Mouse (Mus musculus) olfactory bulb, adult 2 months (tissue): ENCODE results near the gene Pdp2. TPM values are rescaled to one million over a fixed set of nuclear protein-coding genes. Genes with fewer than 3 reads are reported as not detected.

Source experiments
- H3K27ac ChIP-seq: fragments of 200-500 bp; 2 replicates; pipeline ENCODE4 v1.5.1; 2012; ENCODE audit warnings: low read depth, low read length; ENCODE audit not compliant: insufficient read depth
- H3K4me1 ChIP-seq: fragments of 200-500 bp; 2 replicates; pipeline ENCODE4 v1.6.1; 2012; ENCODE audit warnings: low read length; ENCODE audit not compliant: control insufficient read depth, insufficient read depth
- H3K4me3 ChIP-seq: fragments of 200-500 bp; 2 replicates; pipeline ENCODE4 v1.5.1; 2012; ENCODE audit warnings: mild to moderate bottlenecking, low read depth, low read length, moderate library complexity; ENCODE audit not compliant: insufficient read depth
- CTCF ChIP-seq: fragments of 200-500 bp; IDR thresholded peaks from 2 replicates; pipeline ENCODE4 v1.5.1; 2012; ENCODE audit warnings: low read depth, mild to moderate bottlenecking, low read length, moderate library complexity; ENCODE audit not compliant: insufficient read depth
- POLR2A ChIP-seq: fragments of 200-500 bp; IDR thresholded peaks from 2 replicates; pipeline ENCODE4 v1.6.1; 2012; ENCODE audit warnings: mild to moderate bottlenecking, low read depth, low read length, moderate library complexity; ENCODE audit not compliant: insufficient read depth
- whole genome bisulfite sequencing: fragments of 180-500 bp; shearing (Covaris S2); methylation state at CpG from one replicate; pipeline ENCODE4 v1.1.7; 2018; 5-methylcytosine and 5-hydroxymethylcytosine counted together
- polyA plus RNA-seq: library from polyadenylated mRNA; stranded (reverse); fragments of >200 nt; gene quantifications from 2 replicates; pipeline ENCODE4 v1.2.4, GENCODE M21; 2012; ENCODE audit warnings: low replicate concordance; ENCODE audit not compliant: missing spikeins, insufficient read depth, insufficient read length

Pdp2 gene
- polyA plus RNA-seq, 1 experiment = not detected

DNA sequence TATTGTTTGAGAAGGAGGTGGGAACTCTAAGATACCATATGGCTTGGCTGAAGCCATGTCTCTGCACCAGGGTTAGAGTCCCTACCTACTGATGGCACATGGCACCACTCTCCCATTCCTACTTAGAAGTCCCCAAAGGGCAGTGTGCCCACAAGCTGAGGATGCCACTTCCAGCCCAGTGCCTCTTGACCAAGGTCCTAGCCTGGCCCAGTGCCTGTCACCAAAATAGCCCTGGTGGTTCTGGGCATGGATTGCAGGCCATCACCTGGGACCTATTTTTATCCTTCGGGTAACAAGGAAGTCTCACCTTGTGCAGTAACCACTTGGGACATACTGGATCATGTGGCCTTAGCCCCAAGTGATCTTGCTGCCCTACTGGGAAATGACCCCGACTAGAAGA is 16.7 kb downstream of the Pdp2 start:
- H3K4me1 ChIP-seq = peaks cover 3% of the 10 kb centered on the region; the same call in 1 of the 2 replicates
- H3K4me3 ChIP-seq = no peak overlapping the region
- 69% methylated on average over 2 of the region's 2 CpGs for WGBS
- H3K27ac ChIP-seq = no peak overlapping the region
- no peak for TF ChIP-seq POLR2A
- no peak for TF ChIP-seq CTCF

- TF ChIP-seq POLR2A (no peak), CTCF (no peak)
- 68% methylated on average over 8 of the region's 8 CpGs for WGBS
- peaks cover 3% of the 10 kb centered on the region; the same call in 1 of the 2 replicates for H3K4me1 ChIP-seq
- no peak overlapping the region for H3K4me3 ChIP-seq
- no peak overlapping the region for H3K27ac ChIP-seq
These were observed 18.0 kb downstream of the Pdp2 start for GRCm38 (mm10) chr8:104609222-104609621.

- TF ChIP-seq CTCF (no peak), POLR2A (no peak)
- WGBS = 84% methylated on average over 12 of the region's 12 CpGs
- Histone ChIP-seq H3K4me3 (no peak overlapping the region), H3K4me1 (peaks cover 3% of the 10 kb centered on the region; the same call in 1 of the 2 replicates), H3K27ac (no peak overlapping the region)
These were observed 19.0 kb downstream of the Pdp2 start for GRCm38 (mm10) chr8:104610185-104610766.

DNA sequence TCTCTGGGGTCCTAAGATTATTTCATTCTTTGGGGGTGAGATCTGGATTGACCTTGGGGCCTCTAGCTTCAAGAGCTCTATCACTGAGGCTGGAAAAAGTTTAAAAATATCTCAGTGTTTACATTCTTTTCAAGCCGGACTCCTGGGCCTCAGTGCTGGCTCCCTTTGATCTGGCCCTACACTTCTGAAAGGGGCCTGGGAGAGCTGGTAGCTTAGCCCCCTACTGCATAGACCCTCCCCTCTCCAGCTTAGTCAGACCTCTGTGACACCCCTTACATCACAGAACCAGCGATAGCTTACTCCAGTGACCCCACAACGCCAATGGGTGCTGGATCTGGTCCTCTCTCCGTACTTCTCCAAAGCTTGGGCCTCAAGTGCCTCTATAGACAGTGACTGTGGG is 20.4 kb downstream of the Pdp2 start:
- Histone ChIP-seq H3K4me3 (no peak overlapping the region), H3K4me1 (no peaks in the 10 kb centered on the region), H3K27ac (no peak overlapping the region)
- 77% methylated on average over 4 of the region's 4 CpGs for WGBS
- TF ChIP-seq POLR2A = no peak
- TF ChIP-seq CTCF = no peak

DNA sequence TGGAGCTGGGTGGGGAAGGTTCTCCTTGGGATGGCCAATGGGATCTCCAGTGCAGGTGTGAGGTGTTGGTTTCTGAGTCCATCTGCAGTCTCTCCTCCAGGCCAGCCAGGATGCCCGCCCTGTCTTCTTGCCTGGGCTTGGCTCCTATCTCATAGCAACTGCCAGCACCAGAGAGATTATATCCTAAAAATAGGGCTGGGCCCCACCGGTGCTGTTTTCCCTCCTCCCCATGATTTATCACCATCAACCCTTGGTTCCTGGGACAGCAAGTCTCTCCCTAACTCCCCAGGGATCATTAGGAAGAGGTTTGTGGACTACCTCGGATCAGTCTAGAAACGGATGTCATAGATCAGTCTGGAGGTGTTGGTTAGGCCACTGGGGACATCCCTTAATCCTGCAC is 21.9 kb downstream of the Pdp2 start:
- Histone ChIP-seq H3K4me3 (no peak overlapping the region), H3K4me1 (no peaks in the 10 kb centered on the region), H3K27ac (no peak overlapping the region)
- no peak for TF ChIP-seq CTCF
- TF ChIP-seq POLR2A = no peak
- WGBS = 79% methylated on average over 4 of the region's 4 CpGs

- H3K27ac ChIP-seq = no peak overlapping the region
- TF ChIP-seq CTCF = no peak
- TF ChIP-seq POLR2A = no peak
- WGBS = 84% methylated on average over 5 of the region's 5 CpGs
- H3K4me3 ChIP-seq = no peak overlapping the region
- H3K4me1 ChIP-seq = no peaks in the 10 kb centered on the region
These were observed 29.5 kb downstream of the Pdp2 start for GRCm38 (mm10) chr8:104620765-104621164.

DNA sequence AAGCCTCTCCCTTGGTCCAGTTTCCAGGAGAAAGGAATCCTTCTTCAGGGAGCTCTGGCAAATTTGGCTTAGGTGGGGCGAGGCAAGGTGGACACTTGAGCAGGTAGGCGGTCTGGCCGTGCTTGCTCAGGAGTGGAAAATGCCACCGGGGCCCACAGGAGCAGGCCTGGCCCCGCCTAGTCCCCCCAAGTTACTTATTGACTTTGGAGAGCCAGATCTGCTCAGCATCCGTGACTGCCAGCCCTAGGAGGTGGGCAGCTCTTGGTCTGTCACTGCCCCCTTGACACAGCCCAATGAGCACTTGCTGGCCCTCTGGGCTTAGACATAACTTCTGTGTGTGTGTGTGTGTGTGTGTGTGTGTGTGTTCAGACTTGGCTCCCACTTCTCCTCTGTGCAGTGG is 32.9 kb downstream of the Pdp2 start, which contains the start of gene Cdh16:
Cdh16 (minus strand) TSS at position 236 of the 400 bp plus-strand sequence.
- WGBS = 90% methylated on average over 6 of the region's 6 CpGs
- Histone ChIP-seq H3K27ac (no peak within 1 kb of the TSS), H3K4me1 (peaks cover under 1% of the 10 kb centered on the region; the same call in 1 of the 2 replicates), H3K4me3 (no peak within 1 kb of the TSS)
- TF ChIP-seq CTCF (no peak), POLR2A (no peak)

- no peak overlapping the region for H3K27ac ChIP-seq
- peaks cover 11% of the 10 kb centered on the region for H3K4me1 ChIP-seq
- TF ChIP-seq POLR2A (no peak), CTCF (no peak)
- H3K4me3 ChIP-seq = no peak overlapping the region
- WGBS = 61% methylated on average over 4 of the region's 4 CpGs
These were observed 36.0 kb downstream of the Pdp2 start for GRCm38 (mm10) chr8:104627065-104627740.

DNA sequence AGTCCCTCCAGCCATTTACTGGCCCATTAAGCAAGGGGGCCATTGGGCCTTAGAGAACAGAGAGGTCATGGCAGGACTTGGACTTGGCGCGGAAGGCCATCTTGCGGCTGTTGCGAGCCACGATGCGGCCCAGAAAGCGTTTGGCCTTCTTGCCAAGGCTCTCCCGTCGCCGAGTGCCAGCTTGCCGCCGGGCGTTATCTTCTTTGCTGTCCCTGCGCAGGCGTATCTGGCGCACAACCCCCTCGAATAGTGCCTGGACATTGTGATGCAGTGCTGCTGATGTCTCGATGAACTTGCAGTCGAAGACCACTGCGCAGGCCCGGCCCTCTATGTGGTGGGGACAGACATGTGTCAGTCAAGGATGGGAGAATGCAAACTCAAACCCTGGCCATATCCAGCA is 37.2 kb downstream of the Pdp2 start:
- H3K4me3 ChIP-seq = no peak overlapping the region
- H3K4me1 ChIP-seq = peaks cover 14% of the 10 kb centered on the region
- 95% methylated on average over 21 of the region's 21 CpGs for WGBS
- H3K27ac ChIP-seq = no peak overlapping the region
- TF ChIP-seq CTCF (no peak), POLR2A (no peak)
